Mouse (Mus musculus) layer of hippocampus, postnatal 36 days (tissue): Measurements from ENCODE around the gene Trim66. TPM values are rescaled to one million over a fixed set of nuclear protein-coding genes. Genes with fewer than 3 reads are reported as not detected.

ENCODE experiments used
- DNase-seq, 2 experiments: peaks; one replicate each; pipeline ENCODE4 v3.0.0; 2022
- microRNA-seq, 2 experiments: library from miRNA; unstranded; fragments of <30 nt; microRNA quantifications; one replicate each; pipeline ENCODE4 v1.2.0; 2021
- total RNA-seq, 2 experiments: library from RNA; stranded (reverse); gene quantifications; 2 replicates each; pipeline ENCODE4 v1.2.3; 2021

The Trim66 gene
- total RNA-seq, 2 experiments from 2014 or later, result 4.9 to 5.2 TPM

- peak; percentile 34 to 41 for DNase-seq
Measured at GRCm38 (mm10) chr7:109445012-109445411, 62.9 kb downstream of the Trim66 start.

GRCm38 (mm10) chr7:109442739-109443138 lies 65.2 kb downstream of the Trim66 start:
- DNase-seq, result no peak

GRCm38 (mm10) chr7:109440697-109441269 lies 67.2 kb downstream of the Trim66 start:
- DNase-seq, result no peak

- DNase-seq, result peak in 1 of 2 experiments; percentile 18
Measured at GRCm38 (mm10) chr7:109438781-109439591, 68.9 kb downstream of the Trim66 start, which contains the start of gene Stk33. TSS of gene Stk33 (minus strand) at chr7:109439081.

GRCm38 (mm10) chr7:109424422-109425159 lies 83.3 kb downstream of the Trim66 start:
- DNase-seq, result no peak

- DNase-seq, result no peak
Measured at GRCm38 (mm10) chr7:109422803-109423202, 85.1 kb downstream of the Trim66 start.

GRCm38 (mm10) chr7:109405491-109405890 lies 102.4 kb downstream of the Trim66 start:
- peak in 1 of 2 experiments; percentile 7 for DNase-seq

- DNase-seq, result no peak
Measured at GRCm38 (mm10) chr7:109399299-109399698, 108.6 kb downstream of the Trim66 start.

Small RNA genes lying within 50 kb of the gene (microRNA-seq; reads per million reads assigned to microRNA genes)
- gene Gm47284, result 0 to 0.42 reads per million in 2 experiments

Other genes starting within 250 kb of the Trim66 start
- under 1 TPM; 0.75 to 0.76 TPM for gene Stk33, start 69.1 kb downstream of the Trim66 start, total RNA-seq
- gene Rpl27a, start 11.0 kb upstream of the Trim66 start, total RNA-seq, result 100 to 1,000 TPM; 149 to 161 TPM
- gene St5, start 195.5 kb upstream of the Trim66 start, total RNA-seq, result 10 to 100 TPM; 39.1 to 55.7 TPM
- 1 to 10 TPM; 5.6 to 5.9 TPM for gene Akip1, start 195.6 kb upstream of the Trim66 start, total RNA-seq
- not detected for gene BC051019, start 215.7 kb upstream of the Trim66 start, total RNA-seq
- not detected for gene Ascl3, start 223.6 kb upstream of the Trim66 start, total RNA-seq
- gene Tmem9b, start 244.7 kb upstream of the Trim66 start, total RNA-seq, result 100 to 1,000 TPM in 1 of 2 experiments, 10 to 100 TPM in 1; 97.9 to 107 TPM